Mouse (Mus musculus) liver, postnatal 0 days (tissue): Measurements from ENCODE around the gene Syt15. TPM values are rescaled to one million over a fixed set of nuclear protein-coding genes. Genes with fewer than 3 reads are reported as not detected.

Experiments
- ATAC-seq: fragments of 200-750 bp; cut with Nextera tagmentation; 2 replicates; pipeline ENCODE4 v1.8.0; 2017; ENCODE audit warnings: mild to moderate bottlenecking, moderate library complexity
- DNase-seq: peaks from one replicate; pipeline ENCODE4 v3.0.0-alpha.2; 2016
- H3K27ac ChIP-seq: fragments of 300-500 bp; sonication (generic); 2 replicates; pipeline ENCODE4 v1.5.1; 2014; ENCODE audit warnings: antibody characterized with exemption, moderate library complexity, mild to moderate bottlenecking, low read depth
- H3K27me3 ChIP-seq: fragments of 300-500 bp; sonication (generic); 2 replicates; pipeline ENCODE4 v1.6.1; 2014; ENCODE audit warnings: low read length, control low read depth, mixed read lengths; ENCODE audit not compliant: insufficient read depth
- H3K36me3 ChIP-seq: fragments of 300-500 bp; sonication (generic); replicated peaks from 2 replicates; pipeline ENCODE4 v1.6.1; 2014; ENCODE audit warnings: mild to moderate bottlenecking, control low read depth, low read length, moderate library complexity, mixed read lengths; ENCODE audit not compliant: insufficient read depth
- H3K4me1 ChIP-seq: fragments of 300-500 bp; sonication (generic); 2 replicates; pipeline ENCODE4 v1.6.1; 2014; ENCODE audit warnings: antibody characterized with exemption, mild to moderate bottlenecking, control low read depth; ENCODE audit not compliant: insufficient read depth
- H3K4me2 ChIP-seq: fragments of 300-500 bp; sonication (generic); 2 replicates; pipeline ENCODE4 v1.6.1; 2014; ENCODE audit warnings: low read depth, mild to moderate bottlenecking, low read length, moderate library complexity, mixed read lengths
- H3K4me3 ChIP-seq: fragments of 300-500 bp; sonication (generic); 2 replicates; pipeline ENCODE4 v1.5.1; 2014; ENCODE audit warnings: low read depth, low read length
- H3K9ac ChIP-seq: fragments of 300-500 bp; sonication (generic); replicated peaks from 2 replicates; pipeline ENCODE4 v1.6.1; 2014; ENCODE audit warnings: mild to moderate bottlenecking, moderate library complexity
- H3K9me3 ChIP-seq: fragments of 300-500 bp; sonication (generic); 2 replicates; pipeline ENCODE4 v1.6.1; 2016; ENCODE audit warnings: mild to moderate bottlenecking, control low read depth, low read length, mixed read lengths
- CTCF ChIP-seq: sonication (generic); IDR thresholded peaks from 2 replicates; pipeline ENCODE4 v1.5.1; 2016; ENCODE audit warnings: antibody characterized with exemption, low read depth
- EP300 ChIP-seq: IDR thresholded peaks from 2 replicates; pipeline ENCODE4 v1.6.1; 2016; ENCODE audit warnings: antibody characterized with exemption, low read depth, mild to moderate bottlenecking
- WGBS: fragments of 180-500 bp; shearing (Covaris S2); extraction: QIAGEN DNeasy Blood & Tissue Kit; methylation state at CpG from one replicate; pipeline ENCODE4 v1.1.7; 2014; ENCODE audit not compliant: insufficient replicate concordance; 5-methylcytosine and 5-hydroxymethylcytosine counted together
- polyA plus RNA-seq: library from polyadenylated mRNA; unstranded; fragments of >200 nt; fragmentation: Nextera tagmentation; extraction: Ambion mirVana; gene quantifications from 2 replicates; pipeline ENCODE4 v1.2.1, GENCODE M21; 2015

Gene Syt15
- polyA plus RNA-seq, 1 experiment from 2014 or later, result 0.07 TPM

DNA sequence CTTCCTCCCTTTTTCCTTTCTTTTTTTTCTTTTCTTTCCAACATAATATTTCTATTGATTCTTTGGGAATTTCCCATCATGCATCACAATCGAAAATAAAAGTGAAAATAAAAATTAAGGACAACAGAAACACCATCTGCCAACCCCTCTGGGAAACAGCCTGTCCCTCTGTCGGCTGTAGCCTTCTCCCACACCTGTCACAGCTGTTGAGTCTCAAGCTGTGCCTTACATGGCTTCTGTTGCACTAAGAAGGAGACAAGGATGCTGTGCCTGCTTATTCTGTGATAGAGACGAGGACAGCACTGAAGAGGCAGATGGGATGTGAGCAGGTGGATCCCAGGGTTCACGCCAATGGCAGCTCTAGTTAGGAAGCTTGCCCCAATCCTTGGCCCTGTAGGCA, 10.3 kb upstream of the Syt15 start:
- WGBS, result 59% methylated on average over 4 of the region's 4 CpGs
- Histone ChIP-seq H3K4me1 (no peaks in the 10 kb centered on the region), H3K9me3 (no peaks in the 10 kb centered on the region), H3K27me3 (no peaks in the 10 kb centered on the region), H3K36me3 (no peaks in the 10 kb centered on the region), H3K27ac (no peak overlapping the region), H3K9ac (no peak overlapping the region), H3K4me2 (no peak overlapping the region), H3K4me3 (no peak overlapping the region)
- TF ChIP-seq EP300 (no peak), CTCF (no peak)
- ATAC-seq (no peak), DNase-seq (no peak)

DNA sequence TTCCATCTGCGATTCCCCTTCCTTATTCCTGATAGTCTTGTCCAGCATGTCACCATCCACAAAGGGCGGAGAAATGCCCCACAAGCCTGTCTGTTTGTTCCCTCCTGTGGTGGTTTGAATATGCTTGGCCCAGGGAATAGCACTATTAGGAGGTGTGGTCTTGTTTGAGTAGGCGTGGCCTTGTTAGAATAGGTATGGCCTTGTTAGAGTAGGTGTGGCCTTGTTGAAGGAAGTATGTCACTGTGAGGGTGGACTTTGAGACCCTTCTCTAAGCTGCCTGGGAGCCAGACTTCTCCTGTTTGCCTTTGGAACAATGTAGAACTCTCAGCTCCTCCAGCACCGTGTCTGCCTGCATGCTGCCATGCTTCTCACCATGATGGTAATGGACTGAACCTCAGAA, 9.5 kb upstream of the Syt15 start:
- DNase-seq, result no peak
- H3K27me3 ChIP-seq, result no peaks in the 10 kb centered on the region
- TF ChIP-seq CTCF (no peak), EP300 (no peak)
- no peak overlapping the region for H3K4me3 ChIP-seq
- no peak overlapping the region for H3K9ac ChIP-seq
- H3K9me3 ChIP-seq, result no peaks in the 10 kb centered on the region
- no peak overlapping the region for H3K4me2 ChIP-seq
- no peak overlapping the region for H3K27ac ChIP-seq
- ATAC-seq, result no peak
- H3K36me3 ChIP-seq, result no peaks in the 10 kb centered on the region
- no peaks in the 10 kb centered on the region for H3K4me1 ChIP-seq
- WGBS, result 76% methylated on average over 4 of the region's 4 CpGs

DNA sequence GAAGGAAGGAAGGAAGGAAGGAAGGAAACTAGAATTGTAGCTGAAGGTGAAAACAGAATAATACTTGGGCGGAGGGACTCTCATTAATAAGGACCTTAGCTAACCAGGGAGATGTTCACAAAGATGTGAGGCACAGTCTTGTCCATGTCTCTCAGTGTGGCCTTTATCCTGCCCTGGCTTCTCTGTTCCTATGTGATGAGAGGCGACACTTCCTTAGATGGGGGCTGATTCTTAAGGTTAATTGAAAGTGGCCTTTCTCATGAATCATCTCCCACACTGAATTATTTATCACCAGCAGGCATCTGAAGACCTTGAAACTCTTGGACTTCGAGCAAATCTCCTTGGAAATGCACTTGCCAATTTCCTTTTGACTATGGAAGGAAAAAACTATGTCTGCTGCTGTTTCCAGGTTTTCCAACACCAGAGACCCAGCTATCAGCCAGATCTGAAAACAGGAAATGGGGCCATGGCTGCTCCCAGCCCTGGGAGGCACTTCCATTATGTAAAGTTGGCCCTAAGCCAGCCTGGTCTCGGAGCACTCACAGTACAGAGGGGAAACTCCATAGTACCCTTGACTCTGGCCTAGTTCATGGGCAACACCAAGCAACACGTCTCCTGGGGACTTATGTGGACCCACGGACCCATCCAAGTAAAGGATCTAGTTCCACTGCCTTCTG, 3.8 kb upstream of the Syt15 start:
- Histone ChIP-seq H3K4me3 (no peak overlapping the region), H3K4me2 (no peak overlapping the region), H3K27ac (no peak overlapping the region), H3K9ac (no peak overlapping the region), H3K36me3 (no peaks in the 10 kb centered on the region), H3K9me3 (no peaks in the 10 kb centered on the region), H3K4me1 (0 out of 2 replicates have a peak, but pooled peaks cover 3% of the 10 kb centered on the region), H3K27me3 (peaks cover 9% of the 10 kb centered on the region; the same call in 1 of the 2 replicates)
- no peak for TF ChIP-seq EP300
- no peak for TF ChIP-seq CTCF
- 60% methylated on average over 6 of the region's 6 CpGs for WGBS
- no peak for DNase-seq
- 0 out of 2 replicates have a peak, but pooled peaks have one; percentile 15 for ATAC-seq

DNA sequence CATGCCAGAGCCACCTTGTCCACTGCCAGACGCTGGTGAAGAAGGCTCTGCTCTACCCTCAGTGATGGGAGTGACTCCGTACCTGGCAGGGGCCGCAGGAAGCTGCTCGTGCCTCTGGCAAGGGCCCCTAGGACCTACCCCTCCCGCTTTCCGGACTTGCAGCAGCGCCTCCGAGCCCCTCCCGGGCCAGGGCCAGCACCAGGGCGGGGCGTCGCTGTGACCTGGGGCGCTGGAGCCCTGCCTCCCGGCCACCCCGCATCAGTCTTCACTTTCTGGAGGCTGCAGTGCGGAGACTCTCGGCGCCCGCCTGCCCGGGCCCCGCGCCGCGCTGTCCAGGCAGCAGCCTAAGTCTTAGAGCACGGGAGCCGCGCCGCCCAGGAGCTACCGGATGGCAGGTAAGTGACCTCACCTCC, 397 bp downstream of the Syt15 start:
- peaks cover 11% of the 10 kb centered on the region; the same call in 1 of the 2 replicates for H3K27me3 ChIP-seq
- H3K27ac ChIP-seq, result no peak overlapping the region
- no peak for DNase-seq
- H3K4me2 ChIP-seq, result peak overlapping the region; percentile 64
- 6% methylated on average over 29 of the region's 29 CpGs for WGBS
- no peak for ATAC-seq
- peak overlapping the region; percentile 15; the same call in 1 of the 2 replicates for H3K4me3 ChIP-seq
- 0 out of 2 replicates have a peak, but pooled peaks cover 3% of the 10 kb centered on the region for H3K4me1 ChIP-seq
- H3K36me3 ChIP-seq, result no peaks in the 10 kb centered on the region
- H3K9me3 ChIP-seq, result no peaks in the 10 kb centered on the region
- no peak overlapping the region for H3K9ac ChIP-seq
- TF ChIP-seq EP300, result no peak

- Histone ChIP-seq H3K9me3 (no peaks in the 10 kb centered on the region), H3K36me3 (no peaks in the 10 kb centered on the region), H3K27ac (no peak overlapping the region), H3K4me3 (no peak overlapping the region), H3K4me1 (0 out of 2 replicates have a peak, but pooled peaks cover 3% of the 10 kb centered on the region), H3K27me3 (peaks cover 11% of the 10 kb centered on the region; the same call in 1 of the 2 replicates), H3K9ac (no peak overlapping the region), H3K4me2 (no peak overlapping the region)
- WGBS, result 74% methylated on average over 5 of the region's 5 CpGs
- ATAC-seq, result no peak
- TF ChIP-seq EP300, result no peak
- no peak for TF ChIP-seq CTCF
- DNase-seq, result no peak
These were observed 1.0 kb downstream of the Syt15 start for GRCm38 (mm10) chr14:34220426-34220825.

GRCm38 (mm10) chr14:34221416-34222077, 2.2 kb downstream of the Syt15 start:
- Histone ChIP-seq H3K36me3 (no peaks in the 10 kb centered on the region), H3K9me3 (no peaks in the 10 kb centered on the region), H3K27me3 (peaks cover 11% of the 10 kb centered on the region; the same call in 1 of the 2 replicates), H3K4me1 (0 out of 2 replicates have a peak, but pooled peaks cover 3% of the 10 kb centered on the region), H3K4me2 (no peak overlapping the region), H3K9ac (no peak overlapping the region), H3K27ac (no peak overlapping the region), H3K4me3 (no peak overlapping the region)
- WGBS, result 53% methylated on average over 5 of the region's 5 CpGs
- ATAC-seq (no peak), DNase-seq (no peak)
- TF ChIP-seq CTCF, result no peak
- TF ChIP-seq EP300, result no peak
